Mouse (Mus musculus): ENCODE data around the gene Macrod2. TPM values are rescaled to one million over a fixed set of nuclear protein-coding genes. Genes with fewer than 3 reads are reported as not detected.

The Macrod2 gene
- polyA plus RNA-seq, 1 experiment: 57.8 TPM

DNA sequence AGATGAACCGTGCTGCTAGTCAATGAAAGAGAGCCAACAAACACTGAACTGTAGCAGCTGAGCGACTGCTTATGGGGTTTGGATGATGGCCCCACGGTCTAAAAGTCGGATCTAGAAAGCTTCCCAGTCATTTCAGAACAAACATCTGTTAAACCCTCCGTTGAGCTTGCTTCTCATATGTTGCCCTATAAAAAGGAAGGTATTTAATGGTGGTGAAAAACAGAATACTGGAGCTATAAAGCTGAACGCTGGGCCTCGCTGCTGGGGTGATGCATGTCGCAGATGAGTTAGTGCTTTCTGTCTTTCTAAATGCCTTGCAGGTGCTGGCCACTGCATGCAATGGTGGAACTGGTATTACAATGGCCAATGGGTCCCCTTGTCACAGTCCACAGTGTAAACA is 1278.3 kb downstream of the Macrod2 start:
- Histone ChIP-seq H3K4me1 (no peaks in the 10 kb centered on the region), H3K27me3 (replicated peaks) (no peaks in the 10 kb centered on the region), H3K4me3 (replicated peaks) (no peak overlapping the region), H3K9me3 (no peaks in the 10 kb centered on the region; the same call in 1 of the 2 replicates), H3K36me3 (replicated peaks; ENCODE audit: low read length) (no peaks in the 10 kb centered on the region)
- TF ChIP-seq GATA1 (IDR thresholded peaks at IDR 0.05; ENCODE audit: borderline replicate concordance, low read length) (no peak), FLI1 (IDR thresholded peaks at IDR 0.05; ENCODE audit: low read length) (no peak)

DNA sequence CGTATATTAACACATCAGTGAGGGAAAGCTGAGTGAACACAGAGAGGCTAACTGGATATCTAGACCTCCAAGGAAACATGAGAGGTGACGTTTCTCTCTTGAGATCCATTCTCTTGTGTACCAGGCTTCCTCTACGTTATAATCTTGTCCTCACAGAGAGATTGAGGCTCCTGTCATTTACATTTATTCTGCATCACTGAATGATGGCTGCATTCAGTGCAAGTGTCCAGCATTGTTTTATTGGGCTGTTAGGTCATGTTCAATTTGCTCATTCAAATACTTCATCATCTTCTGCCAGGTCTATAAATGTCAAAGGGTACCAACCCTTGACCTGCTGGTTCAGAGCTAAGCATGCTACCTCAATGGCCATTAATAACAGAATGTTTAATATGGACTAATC is 1302.4 kb downstream of the Macrod2 start:
- Histone ChIP-seq H3K27me3 (replicated peaks) (no peaks in the 10 kb centered on the region), H3K4me3 (replicated peaks) (no peak overlapping the region), H3K9me3 (peaks cover 12% of the 10 kb centered on the region; the same call in 1 of the 2 replicates), H3K4me1 (no peaks in the 10 kb centered on the region), H3K36me3 (replicated peaks; ENCODE audit: low read length) (no peaks in the 10 kb centered on the region)
- TF ChIP-seq GATA1 (IDR thresholded peaks at IDR 0.05; ENCODE audit: borderline replicate concordance, low read length): no peak
- no peak for TF ChIP-seq FLI1 (IDR thresholded peaks at IDR 0.05; ENCODE audit: low read length)

DNA sequence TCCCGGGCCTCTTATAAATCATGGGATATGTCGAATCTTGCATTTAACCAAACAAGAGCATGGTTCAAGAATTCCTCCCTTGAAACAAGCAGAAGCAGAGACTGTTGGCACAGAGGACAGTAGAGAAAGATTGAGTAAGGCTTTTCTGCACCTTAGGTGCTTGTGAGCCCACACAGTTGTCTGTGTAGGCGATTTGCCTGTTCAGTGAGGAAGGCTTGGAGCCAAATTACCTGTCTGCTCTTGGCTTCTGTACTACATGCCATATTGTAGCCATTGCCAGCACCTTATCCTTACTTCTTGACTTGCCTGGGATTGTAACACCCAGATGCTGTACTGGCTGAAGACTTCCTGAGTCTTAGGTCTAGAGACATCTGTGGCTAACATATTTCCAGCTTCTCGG is 1303.2 kb downstream of the Macrod2 start:
- Histone ChIP-seq H3K4me1 (no peaks in the 10 kb centered on the region), H3K9me3 (peaks cover 12% of the 10 kb centered on the region; the same call in 1 of the 2 replicates), H3K4me3 (replicated peaks) (no peak overlapping the region), H3K36me3 (replicated peaks; ENCODE audit: low read length) (no peaks in the 10 kb centered on the region), H3K27me3 (replicated peaks) (no peaks in the 10 kb centered on the region)
- no peak for TF ChIP-seq FLI1 (IDR thresholded peaks at IDR 0.05; ENCODE audit: low read length)
- TF ChIP-seq GATA1 (IDR thresholded peaks at IDR 0.05; ENCODE audit: borderline replicate concordance, low read length): no peak

DNA sequence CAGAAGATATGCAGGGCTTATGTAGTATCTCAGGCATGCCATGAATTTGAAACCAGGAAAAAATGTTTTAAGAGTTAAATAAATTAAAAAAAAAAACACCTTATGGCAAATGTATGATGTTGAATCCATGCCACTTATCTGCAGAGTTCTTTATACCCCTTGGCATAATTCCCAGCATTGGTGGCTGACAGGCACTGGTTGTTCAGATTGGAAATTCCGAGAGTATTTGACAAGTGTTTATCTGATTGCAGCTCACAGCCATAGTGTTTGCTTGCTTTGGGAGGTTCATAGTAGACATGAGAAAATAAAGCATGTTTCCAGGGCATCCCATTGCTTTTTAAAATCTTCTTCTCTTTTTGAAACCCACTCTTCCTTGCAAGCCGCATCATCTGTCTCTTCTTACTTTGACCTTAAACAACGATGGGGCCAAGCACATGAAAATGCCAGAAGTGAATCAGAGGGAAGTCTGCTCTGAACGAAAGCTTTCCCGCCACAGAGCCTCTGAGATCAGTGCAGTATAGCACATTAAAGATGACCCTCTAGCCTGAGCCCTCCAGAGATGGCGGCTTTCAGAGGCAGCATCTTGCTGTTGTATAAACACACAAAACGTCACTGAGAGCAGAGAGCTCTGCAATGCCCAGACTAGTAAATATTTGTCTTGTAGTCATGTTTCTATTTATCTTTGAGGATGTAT is 1305.8 kb downstream of the Macrod2 start:
- H3K4me3 ChIP-seq (replicated peaks): no peak overlapping the region
- TF ChIP-seq GATA1 (IDR thresholded peaks at IDR 0.05; ENCODE audit: borderline replicate concordance, low read length): no peak
- no peak for TF ChIP-seq FLI1 (IDR thresholded peaks at IDR 0.05; ENCODE audit: low read length)

DNA sequence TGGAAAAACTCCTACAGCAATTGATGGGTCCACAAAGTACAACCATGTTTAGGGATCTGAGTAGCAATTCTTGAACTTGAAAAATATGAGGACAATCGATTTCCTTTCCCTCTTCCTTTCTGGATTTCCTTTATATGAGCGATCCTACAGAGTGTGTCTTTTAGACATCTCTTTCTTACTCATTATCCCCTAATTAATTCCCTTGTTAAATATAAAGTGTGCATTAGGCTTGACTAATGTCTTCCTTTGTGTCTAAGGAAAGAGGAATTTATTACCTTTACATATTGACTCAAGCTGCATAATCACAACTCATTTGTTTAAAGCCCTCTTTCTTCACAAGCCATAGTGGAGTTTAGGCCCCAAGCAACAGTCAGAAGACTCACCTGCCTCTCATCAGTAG is 1316.7 kb downstream of the Macrod2 start:
- H3K4me1 ChIP-seq: no peaks in the 10 kb centered on the region
- TF ChIP-seq GATA1 (IDR thresholded peaks at IDR 0.05; ENCODE audit: borderline replicate concordance, low read length): no peak
- no peaks in the 10 kb centered on the region for H3K36me3 ChIP-seq (replicated peaks; ENCODE audit: low read length)
- no peak overlapping the region for H3K4me3 ChIP-seq (replicated peaks)
- H3K9me3 ChIP-seq: peaks cover 3% of the 10 kb centered on the region; the same call in 1 of the 2 replicates
- no peaks in the 10 kb centered on the region for H3K27me3 ChIP-seq (replicated peaks)

More for the DNA sequence above, 1305.8 kb downstream of the Macrod2 start:
- H3K36me3 ChIP-seq (replicated peaks; ENCODE audit: low read length): no peaks in the 10 kb centered on the region
- peaks cover 12% of the 10 kb centered on the region; the same call in 1 of the 2 replicates for H3K9me3 ChIP-seq
- no peaks in the 10 kb centered on the region for H3K27me3 ChIP-seq (replicated peaks)
- no peaks in the 10 kb centered on the region for H3K4me1 ChIP-seq

DNA sequence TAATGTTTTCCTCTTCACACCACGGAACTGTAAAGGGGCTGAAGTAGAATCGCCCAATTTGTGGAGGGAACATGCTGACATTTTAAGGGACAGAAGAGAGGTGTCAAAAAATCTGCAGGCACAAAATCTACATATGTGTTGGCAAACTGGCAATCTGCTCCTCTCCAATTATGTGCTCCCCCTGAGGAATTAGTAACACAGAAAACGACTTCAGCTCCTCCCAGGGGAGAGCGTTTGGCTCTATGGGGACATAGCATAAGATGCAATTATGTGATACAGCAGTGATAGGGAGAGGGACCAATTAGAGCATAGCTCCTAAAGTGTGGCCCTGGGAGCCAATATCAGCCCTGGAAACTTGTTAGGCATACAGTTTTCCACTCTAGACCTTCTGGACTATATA is 1317.2 kb downstream of the Macrod2 start:
- Histone ChIP-seq H3K4me3 (replicated peaks) (no peak overlapping the region), H3K27me3 (replicated peaks) (no peaks in the 10 kb centered on the region), H3K9me3 (peaks cover 3% of the 10 kb centered on the region; the same call in 1 of the 2 replicates), H3K4me1 (no peaks in the 10 kb centered on the region), H3K36me3 (replicated peaks; ENCODE audit: low read length) (no peaks in the 10 kb centered on the region)
- TF ChIP-seq FLI1 (IDR thresholded peaks at IDR 0.05; ENCODE audit: low read length) (no peak), GATA1 (IDR thresholded peaks at IDR 0.05; ENCODE audit: borderline replicate concordance, low read length) (no peak)

DNA sequence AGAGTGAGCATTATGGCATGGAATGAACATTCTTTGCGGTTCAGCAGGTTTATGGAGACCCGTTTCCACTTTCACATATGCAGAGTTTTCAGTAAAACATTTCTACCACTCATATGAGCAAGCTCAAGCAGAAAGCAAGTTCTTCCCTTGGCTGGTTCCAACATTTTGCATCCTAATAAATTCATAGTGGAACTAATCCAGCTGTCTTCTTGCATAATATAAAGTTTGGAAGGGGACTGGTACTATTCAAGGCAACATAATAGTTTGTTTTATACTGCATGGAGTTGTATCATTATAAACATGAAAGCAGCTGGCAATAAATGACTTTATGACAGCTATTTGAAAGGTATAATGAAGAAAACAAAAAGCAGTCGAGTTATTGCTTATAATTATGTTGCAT is 1320.0 kb downstream of the Macrod2 start:
- Histone ChIP-seq H3K4me3 (replicated peaks) (no peak overlapping the region), H3K36me3 (replicated peaks; ENCODE audit: low read length) (no peaks in the 10 kb centered on the region), H3K27me3 (replicated peaks) (no peaks in the 10 kb centered on the region), H3K9me3 (peaks cover 3% of the 10 kb centered on the region; the same call in 1 of the 2 replicates), H3K4me1 (no peaks in the 10 kb centered on the region)
- TF ChIP-seq FLI1 (IDR thresholded peaks at IDR 0.05; ENCODE audit: low read length) (no peak), GATA1 (IDR thresholded peaks at IDR 0.05; ENCODE audit: borderline replicate concordance, low read length) (no peak)

DNA sequence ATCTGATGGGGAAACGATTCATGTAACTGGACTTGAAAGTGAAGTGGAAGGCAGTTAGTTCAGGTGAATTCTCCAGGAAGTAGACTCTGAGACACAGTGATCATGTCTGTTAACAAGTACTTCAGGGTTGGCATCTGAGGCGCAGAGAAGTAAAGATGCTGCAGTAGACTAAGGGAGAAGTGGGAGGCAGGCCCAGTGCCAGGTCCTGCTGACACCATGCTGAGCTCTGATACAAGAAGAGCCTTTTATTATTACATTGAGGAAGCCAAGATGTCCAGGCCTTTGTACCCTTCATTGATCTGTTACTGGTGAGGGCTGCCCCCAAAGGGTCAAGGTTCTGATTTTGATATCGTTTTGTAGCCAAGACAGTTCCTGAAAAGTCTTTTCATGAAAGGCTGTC is 1327.4 kb downstream of the Macrod2 start:
- peaks cover 8% of the 10 kb centered on the region; the same call in 1 of the 2 replicates for H3K9me3 ChIP-seq
- no peaks in the 10 kb centered on the region for H3K4me1 ChIP-seq
- H3K36me3 ChIP-seq (replicated peaks; ENCODE audit: low read length): no peaks in the 10 kb centered on the region
- no peaks in the 10 kb centered on the region for H3K27me3 ChIP-seq (replicated peaks)
- TF ChIP-seq FLI1 (IDR thresholded peaks at IDR 0.05; ENCODE audit: low read length) (no peak), GATA1 (IDR thresholded peaks at IDR 0.05; ENCODE audit: borderline replicate concordance, low read length) (no peak)
- H3K4me3 ChIP-seq (replicated peaks): no peak overlapping the region

DNA sequence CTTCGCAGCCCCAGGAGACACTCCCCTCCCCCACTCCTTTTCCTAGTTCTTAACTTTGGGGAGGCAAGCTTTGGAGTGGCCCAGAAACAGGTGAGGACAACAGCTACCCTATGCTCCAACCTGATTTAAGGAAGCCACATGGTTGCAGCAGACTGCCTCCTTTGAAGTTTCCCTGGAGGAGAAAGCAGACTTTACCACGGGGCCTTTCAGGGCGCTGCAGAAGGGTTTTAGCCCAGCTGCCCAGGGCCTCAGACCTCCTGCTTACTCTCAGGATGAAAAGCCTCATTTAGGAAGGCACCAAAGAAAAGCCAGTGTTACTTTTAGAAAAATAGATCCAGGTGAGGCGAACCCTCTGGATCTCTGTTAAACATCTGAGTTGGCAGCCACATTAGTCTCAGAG is 1333.9 kb downstream of the Macrod2 start:
- H3K36me3 ChIP-seq (replicated peaks; ENCODE audit: low read length): no peaks in the 10 kb centered on the region

DNA sequence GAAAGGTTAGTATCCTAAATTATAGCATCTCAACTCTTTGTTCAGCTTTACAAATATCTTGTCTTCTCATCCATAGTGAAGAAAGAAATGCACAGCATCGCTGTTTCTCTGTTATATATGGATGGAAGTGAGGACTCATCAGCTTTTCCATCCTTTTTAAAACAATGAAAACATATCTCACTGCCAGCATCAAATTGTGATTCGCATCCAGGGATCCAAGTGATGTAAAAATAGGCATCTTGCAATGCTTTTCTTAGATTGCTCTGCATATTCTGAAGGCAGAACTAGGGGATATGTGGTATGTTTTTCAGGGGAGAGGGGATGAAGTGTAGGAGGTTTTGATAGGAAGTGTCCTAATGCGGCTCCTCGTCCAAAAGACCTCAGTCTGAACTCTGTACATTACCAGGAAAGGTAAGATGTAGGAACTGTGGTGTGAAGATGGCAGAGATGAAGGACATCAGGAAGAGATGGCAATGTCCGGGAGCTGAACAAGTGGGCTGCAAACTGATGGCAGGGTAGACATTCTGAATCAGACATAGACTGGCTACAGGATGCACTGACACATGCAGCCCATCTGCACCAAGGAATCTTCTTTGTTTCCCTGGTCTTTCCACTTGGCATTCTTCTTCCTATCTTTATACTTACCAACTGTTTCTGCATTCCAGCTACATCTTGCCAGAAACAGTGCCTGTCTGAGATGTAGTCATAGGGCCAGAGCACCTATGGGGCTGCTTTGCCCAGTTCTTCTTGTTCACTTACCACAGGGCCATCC is 1341.8 kb downstream of the Macrod2 start:
- Histone ChIP-seq H3K9me3 (peaks cover 7% of the 10 kb centered on the region; the same call in 1 of the 2 replicates), H3K36me3 (replicated peaks; ENCODE audit: low read length) (no peaks in the 10 kb centered on the region), H3K27me3 (replicated peaks) (no peaks in the 10 kb centered on the region), H3K4me1 (no peaks in the 10 kb centered on the region), H3K4me3 (replicated peaks) (no peak overlapping the region)
- TF ChIP-seq FLI1 (IDR thresholded peaks at IDR 0.05; ENCODE audit: low read length): no peak
- TF ChIP-seq GATA1 (IDR thresholded peaks at IDR 0.05; ENCODE audit: borderline replicate concordance, low read length): no peak

More for the DNA sequence above, 1333.9 kb downstream of the Macrod2 start:
- Histone ChIP-seq H3K9me3 (peaks cover 7% of the 10 kb centered on the region), H3K4me1 (no peaks in the 10 kb centered on the region), H3K27me3 (replicated peaks) (no peaks in the 10 kb centered on the region), H3K4me3 (replicated peaks) (no peak overlapping the region)
- TF ChIP-seq GATA1 (IDR thresholded peaks at IDR 0.05; ENCODE audit: borderline replicate concordance, low read length): no peak
- no peak for TF ChIP-seq FLI1 (IDR thresholded peaks at IDR 0.05; ENCODE audit: low read length)

All from megakaryocyte, embryonic 14.5 days (primary cell).